Comparison of ENCODE assay signal across 13 mouse cellular contexts in genomic region chr6:90710778-90711177, GRCm38 (mm10).
DNase-seq lines count a peak whose midpoint lies in the region; ATAC-seq and TF ChIP-seq lines count a peak whose summit lies in the region.
"Had no signal": no experiment of that assay in that cellular context is flagged by ENCODE, and none has a peak within 500 bp of the region (broad histone marks: within the 10 kb centered on the region; RNA-seq: fewer than 3 reads in every experiment).

No protein-coding gene starts in this region.

- WGBS in limb, embryonic 13.5 days = 92% methylated on average over 5 of the region's 5 CpGs
- 90% methylated on average over 5 of the region's 5 CpGs for WGBS in limb, embryonic 10.5 days
- 62% methylated on average over 5 of the region's 5 CpGs for WGBS in liver, embryonic 15.5 days (ENCODE audit: insufficient replicate concordance)

- no peaks in the 10 kb centered on the region; the same call in 1 of the 2 replicates for H3K36me3 ChIP-seq in limb, embryonic 13.5 days
- 0 out of 2 replicates have a peak, but pooled peaks cover 2% of the 10 kb centered on the region for H3K36me3 ChIP-seq in limb, embryonic 10.5 days
- no peaks in the 10 kb centered on the region for H3K36me3 ChIP-seq in liver, embryonic 15.5 days (replicated peaks)
- H3K36me3 ChIP-seq: neural tube, embryonic 15.5 days had no signal

- peaks cover 93% of the 10 kb centered on the region for H3K4me1 ChIP-seq in limb, embryonic 13.5 days
- H3K4me1 ChIP-seq in limb, embryonic 10.5 days = peaks cover 58% of the 10 kb centered on the region
- peaks cover 85% of the 10 kb centered on the region for H3K4me1 ChIP-seq in brown adipose tissue, adult 24 weeks (ENCODE audit: control insufficient read depth, insufficient read depth, insufficient read length, low read length)
- H3K4me1 ChIP-seq in liver, embryonic 15.5 days (replicated peaks) = peaks cover 99% of the 10 kb centered on the region

- H3K9ac ChIP-seq in limb, embryonic 13.5 days = no peak overlapping the region
- peak overlapping the region; percentile 62; the same call in 1 of the 2 replicates for H3K9ac ChIP-seq in liver, embryonic 15.5 days
- H3K9ac ChIP-seq: neural tube, embryonic 15.5 days had no signal

- DNase-seq in gastrocnemius, adult 2 months = no peak
- DNase-seq in gastrocnemius, postnatal 25 days = no peak
- no peak for DNase-seq in limb, embryonic 10.5 days (ENCODE audit: low spot score)
- DNase-seq in right cerebral cortex, adult 18-20 months = no peak
- DNase-seq in urinary bladder, adult 2 months (ENCODE audit: low spot score) = no peak
- DNase-seq: adrenal gland, postnatal 14 days had no signal

- no peaks in the 10 kb centered on the region for H3K9me3 ChIP-seq in limb, embryonic 13.5 days
- H3K9me3 ChIP-seq in limb, embryonic 10.5 days (replicated peaks) = no peaks in the 10 kb centered on the region
- no peaks in the 10 kb centered on the region for H3K9me3 ChIP-seq in liver, embryonic 15.5 days (replicated peaks)
- H3K9me3 ChIP-seq: G1E; neural tube, embryonic 15.5 days had no signal

- H3K4me3 ChIP-seq in gastrocnemius, adult 2 months = no peak overlapping the region
- H3K4me3 ChIP-seq in limb, embryonic 13.5 days = no peak overlapping the region
- H3K4me3 ChIP-seq in limb, embryonic 10.5 days = no peak overlapping the region
- no peak overlapping the region for H3K4me3 ChIP-seq in brown adipose tissue, adult 24 weeks (ENCODE audit: insufficient read depth, low read depth, low read length)
- H3K4me3 ChIP-seq in liver, embryonic 15.5 days (replicated peaks) = no peak overlapping the region
- H3K4me3 ChIP-seq: neural tube, embryonic 15.5 days had no signal

- intact Hi-C loops in gastrocnemius, adult 2 months (cut with DNase I) = no loop called here

- no peak for TF ChIP-seq CTCF in gastrocnemius, adult 2 months (IDR thresholded peaks at IDR 0.05)

- H3K27ac ChIP-seq in gastrocnemius, adult 2 months = peak overlapping the region; percentile 86
- H3K27ac ChIP-seq in limb, embryonic 13.5 days = no peak overlapping the region
- no peak overlapping the region for H3K27ac ChIP-seq in limb, embryonic 10.5 days
- peak overlapping the region; percentile 76; the same call in 1 of the 2 replicates for H3K27ac ChIP-seq in brown adipose tissue, adult 24 weeks (replicated peaks; ENCODE audit: low read depth, low read length)
- H3K27ac ChIP-seq in liver, embryonic 15.5 days (replicated peaks) = peak overlapping the region; percentile 92

- H3K4me2 ChIP-seq in limb, embryonic 13.5 days (replicated peaks) = peak overlapping the region; percentile 10; the same call in 1 of the 2 replicates
- peak overlapping the region; percentile 65 for H3K4me2 ChIP-seq in liver, embryonic 15.5 days

- no peaks in the 10 kb centered on the region for H3K27me3 ChIP-seq in limb, embryonic 13.5 days
- H3K27me3 ChIP-seq in limb, embryonic 10.5 days (ENCODE audit: low read depth, poor library complexity, severe bottlenecking) = no peaks in the 10 kb centered on the region
- H3K27me3 ChIP-seq in liver, embryonic 15.5 days = no peaks in the 10 kb centered on the region
- H3K27me3 ChIP-seq: neural tube, embryonic 15.5 days had no signal

- no peak for ATAC-seq in limb, embryonic 13.5 days (ENCODE audit: low FRiP score, low read depth)
- no peak for ATAC-seq in liver, embryonic 15.5 days (ENCODE audit: insufficient read depth)
- ATAC-seq: intestine, embryonic 16.5 days; lung, postnatal 0 days had no signal

Comparison
In these comparisons a context has a peak if more than half of its experiments do, and no peak if none do; other contexts are left out.
1. H3K27ac ChIP-seq: peak in gastrocnemius, adult 2 months (single experiment), brown adipose tissue, adult 24 weeks (single experiment) and liver, embryonic 15.5 days (single experiment); none in limb, embryonic 13.5 days (single experiment) and limb, embryonic 10.5 days (single experiment).